Mouse (Mus musculus) erythroid progenitor cell, adult 5-6 weeks (primary cell): ENCODE measurements around the gene Kdr. TPM values are rescaled to one million over a fixed set of nuclear protein-coding genes. Genes with fewer than 3 reads are reported as not detected.

Experiments used
- ATAC-seq: replicated peaks from 2 replicates; pipeline ENCODE4 v1.8.0; 2016; ENCODE audit warnings: moderate number of reproducible peaks, mild to moderate bottlenecking, moderate TSS enrichment, inconsistent platforms; ENCODE audit not compliant: poor library complexity, low FRiP score, severe bottlenecking
- total RNA-seq, 2 experiments: library from RNA; stranded (forward) in 1 of 2; stranded (reverse) in 1 of 2; fragments of 150-400 nt in 1 of 2; fragments of 186-747, 209-891 nt in 1 of 2; gene quantifications; 2 replicates each; pipeline versions ENCODE4 v1.2.3 to v1.2.4; 2015 to 2017; ENCODE audit warnings: low replicate concordance in 2 of 2

Gene Kdr
- total RNA-seq, 2 experiments from 2014 or later: 0.08 TPM; not detected in 1

DNA sequence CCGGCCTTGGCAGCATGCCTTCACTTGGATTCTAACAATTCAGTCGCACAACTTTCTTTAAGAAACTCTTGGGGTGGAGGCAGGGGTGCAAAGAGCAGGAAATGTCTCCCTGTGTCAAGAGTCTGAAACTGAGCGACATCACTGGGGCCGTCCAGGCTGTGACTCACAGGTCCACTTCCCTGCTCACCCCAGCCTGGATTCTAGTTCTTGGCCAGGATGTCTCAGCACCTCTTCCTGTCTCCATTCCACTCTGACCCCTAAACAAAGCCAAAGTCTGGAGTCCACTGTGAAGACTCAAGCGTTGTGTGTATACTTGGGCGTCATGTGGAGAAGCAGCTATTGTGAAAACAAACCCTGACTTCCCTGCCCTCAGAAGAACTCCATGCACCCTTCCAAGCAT, 55.6 kb downstream of the Kdr start:
- ATAC-seq: no peak

DNA sequence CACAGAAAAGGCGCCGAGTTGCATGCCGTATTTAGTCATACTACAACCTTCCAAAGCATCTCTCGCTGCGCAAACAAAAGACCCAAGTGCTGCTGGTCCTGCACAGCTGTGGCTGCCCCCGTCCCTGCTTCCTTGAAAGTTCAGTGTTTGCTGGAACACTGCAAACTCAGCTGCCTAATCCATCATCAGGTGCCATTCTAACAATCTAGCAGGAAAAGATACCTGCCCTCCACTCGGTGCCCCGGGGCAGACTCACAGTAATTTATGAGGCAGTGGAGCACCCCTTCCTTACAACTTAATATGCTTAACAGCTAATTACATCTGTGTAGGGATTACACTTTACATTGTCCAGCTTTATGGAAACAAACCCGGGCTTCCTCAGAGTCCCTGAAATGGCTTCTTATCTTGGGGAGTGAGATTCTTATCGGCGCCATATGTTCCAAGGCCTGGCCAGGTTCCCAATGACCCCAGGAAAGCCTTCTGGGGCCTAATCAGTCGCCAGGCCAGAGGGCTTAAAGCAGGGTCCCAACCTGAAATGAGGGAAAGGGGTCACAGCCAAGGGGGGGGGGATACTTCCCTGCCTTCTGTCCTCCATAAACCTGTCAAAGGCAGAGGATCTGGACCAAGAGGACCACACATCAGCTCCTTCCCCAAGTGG, 56.4 kb downstream of the Kdr start:
- no peak for ATAC-seq

DNA sequence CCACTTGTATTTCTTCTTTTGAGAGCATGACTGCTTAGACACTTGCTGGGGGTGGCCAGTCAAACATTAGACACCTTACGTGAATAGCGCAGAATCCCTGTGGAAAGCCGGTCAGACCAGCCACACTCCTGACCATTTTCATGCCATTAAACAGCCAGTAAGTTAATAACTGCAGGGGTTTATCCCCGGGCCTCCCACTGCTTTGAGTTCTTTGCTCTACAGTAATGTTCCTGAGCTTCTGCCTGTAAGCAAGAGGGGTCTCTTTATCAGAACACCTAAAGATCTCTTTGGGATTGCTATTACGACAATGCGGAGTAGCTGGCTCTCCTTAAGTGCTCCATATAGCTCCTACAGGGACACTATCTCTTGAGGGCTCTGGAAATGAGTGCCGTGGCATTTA, 58.7 kb downstream of the Kdr start:
- no peak for ATAC-seq

DNA sequence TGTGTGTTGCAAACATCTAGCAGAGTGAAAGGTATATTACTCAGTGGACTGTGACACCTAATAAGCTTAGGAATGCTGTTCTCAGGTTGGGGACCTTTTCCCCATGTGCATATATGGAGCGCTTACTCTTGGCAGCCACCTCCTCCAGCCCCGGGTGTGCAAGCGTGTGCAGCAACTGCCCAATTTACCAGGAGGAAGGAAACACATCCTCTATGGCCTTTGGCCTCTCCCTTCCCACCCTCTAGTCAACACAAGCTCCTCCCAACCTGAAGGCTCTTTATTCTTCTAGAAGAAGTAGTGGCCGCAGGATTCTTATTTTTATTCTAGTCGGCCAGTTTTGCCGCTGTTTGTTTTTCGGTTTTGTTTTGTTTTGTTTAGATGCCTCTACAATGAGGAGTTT, 60.1 kb downstream of the Kdr start:
- ATAC-seq: no peak

DNA sequence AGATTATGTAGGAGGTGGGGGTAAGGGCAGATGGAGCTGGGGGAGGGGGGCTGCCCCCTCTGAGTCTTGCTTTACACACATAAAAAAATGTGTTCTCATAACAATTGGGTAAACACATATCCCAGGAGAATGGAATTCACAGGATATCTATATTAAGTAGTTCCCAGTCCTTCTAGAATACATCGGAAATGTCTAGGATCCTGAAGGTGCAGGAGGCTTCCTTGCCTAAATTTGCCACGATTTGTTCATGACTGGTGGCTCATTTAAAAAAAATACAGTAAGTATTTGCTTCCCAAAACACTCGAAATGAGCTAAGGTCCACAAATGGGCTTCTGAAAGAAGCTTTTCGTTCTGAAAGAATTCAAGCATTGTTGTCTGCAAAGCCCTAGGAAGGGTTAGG, 61.0 kb downstream of the Kdr start:
- no peak for ATAC-seq

DNA sequence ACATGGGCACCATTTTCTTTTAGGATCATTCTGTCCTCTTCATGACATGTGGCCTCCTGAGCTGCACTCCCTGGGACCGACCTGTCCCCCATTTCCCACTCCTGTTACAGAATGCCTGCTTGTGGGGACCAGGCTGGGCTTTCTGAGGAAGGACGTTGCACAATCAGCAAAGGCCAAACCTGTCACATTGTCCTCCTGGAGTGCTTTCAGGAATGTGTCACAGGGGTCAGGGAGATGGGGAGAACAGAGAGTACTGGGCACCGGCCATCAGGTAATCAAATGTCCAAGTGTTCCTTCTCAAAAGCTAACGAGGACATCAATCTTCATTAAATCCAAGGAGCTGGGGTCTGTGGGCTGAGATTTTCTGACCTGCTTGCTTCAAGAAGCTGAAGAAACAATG, 72.2 kb downstream of the Kdr start:
- ATAC-seq: no peak

DNA sequence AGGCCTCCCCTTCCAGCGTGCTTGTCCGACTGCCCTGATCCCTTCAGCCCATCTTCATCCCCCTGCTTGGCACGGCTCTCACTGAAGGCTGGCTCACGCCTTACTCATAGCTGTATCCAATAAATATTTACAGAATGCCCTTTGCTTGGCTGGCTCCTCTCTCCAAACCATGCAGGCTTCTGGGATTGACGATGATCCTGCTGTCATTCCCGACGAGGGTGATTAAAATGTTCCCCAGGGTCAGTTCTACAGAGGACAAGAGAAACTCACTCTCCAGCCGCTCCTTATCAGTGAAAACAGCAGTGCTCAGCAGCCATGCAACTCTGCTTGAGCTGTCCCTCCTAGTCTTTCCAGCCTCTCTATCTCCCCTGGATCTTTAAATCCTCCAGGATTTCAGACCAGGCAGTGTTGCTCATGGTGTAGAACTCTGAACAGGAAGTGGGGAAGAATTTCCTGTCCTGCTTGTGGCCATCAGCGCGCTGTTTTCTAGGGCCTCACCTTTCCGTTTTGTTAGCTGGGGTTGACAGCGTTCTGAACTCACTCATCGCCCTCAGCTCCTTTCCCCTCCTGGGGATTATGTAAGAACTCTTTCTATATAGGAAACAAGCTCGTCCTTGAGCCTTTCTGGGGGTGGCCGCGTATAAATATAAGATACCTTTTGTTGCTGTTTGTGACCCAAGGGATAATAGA, 77.9 kb downstream of the Kdr start:
- ATAC-seq: no peak

DNA sequence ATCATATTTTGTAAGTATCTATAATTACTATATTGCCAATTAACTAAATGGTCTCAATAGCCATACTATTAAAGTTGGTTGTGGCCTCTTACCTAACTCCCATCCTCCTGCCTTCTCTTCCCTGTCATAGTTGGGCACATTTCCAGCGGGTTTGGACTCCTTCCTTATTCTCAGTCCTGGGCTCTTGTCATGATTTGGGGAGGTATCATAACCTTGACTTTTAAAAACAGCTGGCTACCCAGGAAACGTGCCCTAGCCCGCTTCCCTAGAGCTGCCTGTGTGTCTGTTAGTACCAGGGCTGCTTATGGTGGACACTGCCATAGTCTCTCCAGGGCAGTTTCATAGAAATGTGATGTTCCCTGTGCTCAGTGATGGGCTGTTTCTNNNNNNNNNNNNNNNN, 82.9 kb downstream of the Kdr start:
- ATAC-seq: no peak

DNA sequence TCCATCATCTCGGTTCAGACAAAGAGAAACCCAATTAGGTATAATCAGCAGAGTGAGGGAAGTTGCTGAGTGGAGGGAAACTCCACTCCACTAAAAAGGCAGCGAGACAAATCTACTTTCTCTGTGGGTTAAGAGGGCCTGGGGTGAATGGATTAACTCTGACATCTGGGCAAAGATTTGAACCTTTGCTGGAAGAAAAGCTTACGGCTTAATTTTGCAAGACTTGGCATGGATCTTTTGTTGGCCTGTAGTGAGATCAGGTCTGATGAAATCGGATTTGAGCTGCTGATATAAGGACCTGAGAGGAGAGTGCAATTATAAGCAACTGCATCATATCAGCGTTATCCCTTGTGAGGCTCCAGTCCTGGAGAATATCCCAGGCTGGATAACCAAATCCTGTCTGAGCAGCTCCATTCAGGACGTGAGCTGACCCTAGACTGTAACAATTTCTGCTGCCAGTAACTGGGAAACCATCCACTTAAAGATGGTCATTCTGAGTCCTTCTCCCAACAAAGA, 85.2 kb downstream of the Kdr start:
- ATAC-seq: no peak

Other genes with a start within 250 kb of the Kdr start
- 7.6 and 13.0 TPM in 2 replicates for gene Srd5a3, start 161.8 kb upstream of the Kdr start, total RNA-seq (2015; ENCODE audit: low replicate concordance)
- 4.5 and 7.3 TPM in 2 replicates for gene Srd5a3, start 161.8 kb upstream of the Kdr start, total RNA-seq (2017; ENCODE audit: low replicate concordance)
- 22.7 and 34.0 TPM in 2 replicates for gene Tmem165, start 205.4 kb upstream of the Kdr start, total RNA-seq (2015; ENCODE audit: low replicate concordance)
- 24.0 and 31.4 TPM in 2 replicates for gene Tmem165, start 205.4 kb upstream of the Kdr start, total RNA-seq (2017; ENCODE audit: low replicate concordance)